Mouse (Mus musculus): ENCODE results near the gene Tmem203. TPM values are rescaled to one million over a fixed set of nuclear protein-coding genes. Genes with fewer than 3 reads are reported as not detected.

The Tmem203 gene
- polyA plus RNA-seq (2015; fragmentation: Illumina TruSeq; extraction: RNeasy Lipid Tissue Mini Kit (QIAGEN cat#74804); ENCODE audit: insufficient read depth, low replicate concordance): 3.6 TPM

GRCm38 (mm10) chr2:25255284-25255779, at the start of gene Tmem203:
Gene Tmem203, plus strand, starts transcription at chr2:25255439.

GRCm38 (mm10) chr2:25211121-25211670, 44.0 kb upstream of the Tmem203 start, which contains the start of gene Nelfb:
Gene Nelfb, minus strand, starts transcription at chr2:25211489.

GRCm38 (mm10) chr2:25214444-25214843, 40.8 kb upstream of the Tmem203 start, which contains the start of gene Stpg3:
Gene Stpg3, minus strand, starts transcription at chr2:25214637.

GRCm38 (mm10) chr2:25218445-25218844, 36.8 kb upstream of the Tmem203 start, which contains the start of gene Fam166a:
Gene Fam166a, plus strand, starts transcription at chr2:25218745.

GRCm38 (mm10) chr2:25224492-25224765, 30.8 kb upstream of the Tmem203 start, which contains the start of gene Tubb4b:
Gene Tubb4b, minus strand, starts transcription at chr2:25224702.

GRCm38 (mm10) chr2:25234050-25234449, 21.2 kb upstream of the Tmem203 start, which contains the start of gene Slc34a3:
Gene Slc34a3, minus strand, starts transcription at chr2:25234364.

GRCm38 (mm10) chr2:25236614-25237013, 18.6 kb upstream of the Tmem203 start, which contains the start of gene Rnf224:
Gene Rnf224, minus strand, starts transcription at chr2:25236787.

GRCm38 (mm10) chr2:25242101-25242506, 13.1 kb upstream of the Tmem203 start, which contains the start of the genes Rnf208 and Cysrt1:
Gene Rnf208, plus strand, starts transcription at chr2:25242255.
Gene Cysrt1, minus strand, starts transcription at chr2:25242452.

GRCm38 (mm10) chr2:25246183-25247072, 8.8 kb upstream of the Tmem203 start, which contains the start of gene AL732309.1:
Gene AL732309.1, minus strand, starts transcription at chr2:25246863.

GRCm38 (mm10) chr2:25262291-25262767, 7.1 kb downstream of the Tmem203 start, which contains the start of gene Tprn:
Gene Tprn, plus strand, starts transcription at chr2:25262618.

GRCm38 (mm10) chr2:25271827-25272511, 16.7 kb downstream of the Tmem203 start, which contains the start of the genes Ssna1 and Anapc2:
Gene Ssna1, minus strand, starts transcription at chr2:25272438.
Gene Anapc2, plus strand, starts transcription at chr2:25272478.

GRCm38 (mm10) chr2:25287927-25288649, 32.8 kb downstream of the Tmem203 start, which contains the start of gene Tmem210:
Gene Tmem210, plus strand, starts transcription at chr2:25288145.

GRCm38 (mm10) chr2:25289651-25290050, 34.4 kb downstream of the Tmem203 start, which contains the start of gene Lrrc26:
Gene Lrrc26, plus strand, starts transcription at chr2:25289915.

Other genes with a start within 250 kb of the Tmem203 start
- 15.8 TPM for gene Nsmf, start 201.1 kb upstream of the Tmem203 start, polyA plus RNA-seq (2015; fragmentation: Illumina TruSeq; extraction: RNeasy Lipid Tissue Mini Kit (QIAGEN cat#74804); ENCODE audit: insufficient read depth, low replicate concordance)
- not detected for gene Entpd8, start 175.1 kb upstream of the Tmem203 start, polyA plus RNA-seq (2015; fragmentation: Illumina TruSeq; extraction: RNeasy Lipid Tissue Mini Kit (QIAGEN cat#74804); ENCODE audit: insufficient read depth, low replicate concordance)
- not detected for gene Noxa1, start 160.3 kb upstream of the Tmem203 start, polyA plus RNA-seq (2015; fragmentation: Illumina TruSeq; extraction: RNeasy Lipid Tissue Mini Kit (QIAGEN cat#74804); ENCODE audit: insufficient read depth, low replicate concordance)
- gene Nrarp, start 74.7 kb upstream of the Tmem203 start, polyA plus RNA-seq (2015; fragmentation: Illumina TruSeq; extraction: RNeasy Lipid Tissue Mini Kit (QIAGEN cat#74804); ENCODE audit: insufficient read depth, low replicate concordance): 4.6 TPM
- gene Tor4a, start 58.6 kb upstream of the Tmem203 start, polyA plus RNA-seq (2015; fragmentation: Illumina TruSeq; extraction: RNeasy Lipid Tissue Mini Kit (QIAGEN cat#74804); ENCODE audit: insufficient read depth, low replicate concordance): 31.7 TPM
- 52.5 TPM for gene Nelfb, start 44.0 kb upstream of the Tmem203 start, polyA plus RNA-seq (2015; fragmentation: Illumina TruSeq; extraction: RNeasy Lipid Tissue Mini Kit (QIAGEN cat#74804); ENCODE audit: insufficient read depth, low replicate concordance)
- not detected for gene Stpg3, start 40.8 kb upstream of the Tmem203 start, polyA plus RNA-seq (2015; fragmentation: Illumina TruSeq; extraction: RNeasy Lipid Tissue Mini Kit (QIAGEN cat#74804); ENCODE audit: insufficient read depth, low replicate concordance)
- not detected for gene Fam166a, start 36.7 kb upstream of the Tmem203 start, polyA plus RNA-seq (2015; fragmentation: Illumina TruSeq; extraction: RNeasy Lipid Tissue Mini Kit (QIAGEN cat#74804); ENCODE audit: insufficient read depth, low replicate concordance)
- 108 TPM for gene Tubb4b, start 30.7 kb upstream of the Tmem203 start, polyA plus RNA-seq (2015; fragmentation: Illumina TruSeq; extraction: RNeasy Lipid Tissue Mini Kit (QIAGEN cat#74804); ENCODE audit: insufficient read depth, low replicate concordance)
- gene Slc34a3, start 21.1 kb upstream of the Tmem203 start, polyA plus RNA-seq (2015; fragmentation: Illumina TruSeq; extraction: RNeasy Lipid Tissue Mini Kit (QIAGEN cat#74804); ENCODE audit: insufficient read depth, low replicate concordance): not detected
- not detected for gene Rnf224, start 18.7 kb upstream of the Tmem203 start, polyA plus RNA-seq (2015; fragmentation: Illumina TruSeq; extraction: RNeasy Lipid Tissue Mini Kit (QIAGEN cat#74804); ENCODE audit: insufficient read depth, low replicate concordance)
- 0.18 TPM for gene Rnf208, start 13.2 kb upstream of the Tmem203 start, polyA plus RNA-seq (2015; fragmentation: Illumina TruSeq; extraction: RNeasy Lipid Tissue Mini Kit (QIAGEN cat#74804); ENCODE audit: insufficient read depth, low replicate concordance)
- gene Cysrt1, start 13.0 kb upstream of the Tmem203 start, polyA plus RNA-seq (2015; fragmentation: Illumina TruSeq; extraction: RNeasy Lipid Tissue Mini Kit (QIAGEN cat#74804); ENCODE audit: insufficient read depth, low replicate concordance): not detected
- 8.7 TPM for gene AL732309.1, start 8.6 kb upstream of the Tmem203 start, polyA plus RNA-seq (2015; fragmentation: Illumina TruSeq; extraction: RNeasy Lipid Tissue Mini Kit (QIAGEN cat#74804); ENCODE audit: insufficient read depth, low replicate concordance)
- 5.7 TPM for gene Tprn, start 7.2 kb downstream of the Tmem203 start, polyA plus RNA-seq (2015; fragmentation: Illumina TruSeq; extraction: RNeasy Lipid Tissue Mini Kit (QIAGEN cat#74804); ENCODE audit: insufficient read depth, low replicate concordance)
- 30.6 TPM for gene Ssna1, start 17.0 kb downstream of the Tmem203 start, polyA plus RNA-seq (2015; fragmentation: Illumina TruSeq; extraction: RNeasy Lipid Tissue Mini Kit (QIAGEN cat#74804); ENCODE audit: insufficient read depth, low replicate concordance)
- 58.0 TPM for gene Anapc2, start 17.0 kb downstream of the Tmem203 start, polyA plus RNA-seq (2015; fragmentation: Illumina TruSeq; extraction: RNeasy Lipid Tissue Mini Kit (QIAGEN cat#74804); ENCODE audit: insufficient read depth, low replicate concordance)
- not detected for gene Tmem210, start 32.7 kb downstream of the Tmem203 start, polyA plus RNA-seq (2015; fragmentation: Illumina TruSeq; extraction: RNeasy Lipid Tissue Mini Kit (QIAGEN cat#74804); ENCODE audit: insufficient read depth, low replicate concordance)
- not detected for gene Lrrc26, start 34.5 kb downstream of the Tmem203 start, polyA plus RNA-seq (2015; fragmentation: Illumina TruSeq; extraction: RNeasy Lipid Tissue Mini Kit (QIAGEN cat#74804); ENCODE audit: insufficient read depth, low replicate concordance)
- not detected for gene Grin1, start 63.7 kb downstream of the Tmem203 start, polyA plus RNA-seq (2015; fragmentation: Illumina TruSeq; extraction: RNeasy Lipid Tissue Mini Kit (QIAGEN cat#74804); ENCODE audit: insufficient read depth, low replicate concordance)
- gene Man1b1, start 76.9 kb downstream of the Tmem203 start, polyA plus RNA-seq (2015; fragmentation: Illumina TruSeq; extraction: RNeasy Lipid Tissue Mini Kit (QIAGEN cat#74804); ENCODE audit: insufficient read depth, low replicate concordance): 62.7 TPM
- gene Dpp7, start 100.9 kb downstream of the Tmem203 start, polyA plus RNA-seq (2015; fragmentation: Illumina TruSeq; extraction: RNeasy Lipid Tissue Mini Kit (QIAGEN cat#74804); ENCODE audit: insufficient read depth, low replicate concordance): 30.6 TPM
- 14.4 TPM for gene Uap1l1, start 110.2 kb downstream of the Tmem203 start, polyA plus RNA-seq (2015; fragmentation: Illumina TruSeq; extraction: RNeasy Lipid Tissue Mini Kit (QIAGEN cat#74804); ENCODE audit: insufficient read depth, low replicate concordance)
- 0.75 TPM for gene Sapcd2, start 116.9 kb downstream of the Tmem203 start, polyA plus RNA-seq (2015; fragmentation: Illumina TruSeq; extraction: RNeasy Lipid Tissue Mini Kit (QIAGEN cat#74804); ENCODE audit: insufficient read depth, low replicate concordance)
- gene Entpd2, start 140.4 kb downstream of the Tmem203 start, polyA plus RNA-seq (2015; fragmentation: Illumina TruSeq; extraction: RNeasy Lipid Tissue Mini Kit (QIAGEN cat#74804); ENCODE audit: insufficient read depth, low replicate concordance): 1.2 TPM
- 12.1 TPM for gene Npdc1, start 143.9 kb downstream of the Tmem203 start, polyA plus RNA-seq (2015; fragmentation: Illumina TruSeq; extraction: RNeasy Lipid Tissue Mini Kit (QIAGEN cat#74804); ENCODE audit: insufficient read depth, low replicate concordance)
- 1.4 TPM for gene Fut7, start 167.8 kb downstream of the Tmem203 start, polyA plus RNA-seq (2015; fragmentation: Illumina TruSeq; extraction: RNeasy Lipid Tissue Mini Kit (QIAGEN cat#74804); ENCODE audit: insufficient read depth, low replicate concordance)
- 17.7 TPM for gene Abca2, start 173.3 kb downstream of the Tmem203 start, polyA plus RNA-seq (2015; fragmentation: Illumina TruSeq; extraction: RNeasy Lipid Tissue Mini Kit (QIAGEN cat#74804); ENCODE audit: insufficient read depth, low replicate concordance)
- gene Clic3, start 201.4 kb downstream of the Tmem203 start, polyA plus RNA-seq (2015; fragmentation: Illumina TruSeq; extraction: RNeasy Lipid Tissue Mini Kit (QIAGEN cat#74804); ENCODE audit: insufficient read depth, low replicate concordance): not detected
- gene Paxx, start 205.7 kb downstream of the Tmem203 start, polyA plus RNA-seq (2015; fragmentation: Illumina TruSeq; extraction: RNeasy Lipid Tissue Mini Kit (QIAGEN cat#74804); ENCODE audit: insufficient read depth, low replicate concordance): 33.9 TPM
- gene Ptgds, start 214.6 kb downstream of the Tmem203 start, polyA plus RNA-seq (2015; fragmentation: Illumina TruSeq; extraction: RNeasy Lipid Tissue Mini Kit (QIAGEN cat#74804); ENCODE audit: insufficient read depth, low replicate concordance): not detected
- gene Lcn12, start 238.5 kb downstream of the Tmem203 start, polyA plus RNA-seq (2015; fragmentation: Illumina TruSeq; extraction: RNeasy Lipid Tissue Mini Kit (QIAGEN cat#74804); ENCODE audit: insufficient read depth, low replicate concordance): not detected
- 33.4 TPM for gene Fbxw5, start 245.3 kb downstream of the Tmem203 start, polyA plus RNA-seq (2015; fragmentation: Illumina TruSeq; extraction: RNeasy Lipid Tissue Mini Kit (QIAGEN cat#74804); ENCODE audit: insufficient read depth, low replicate concordance)
- gene C8g, start 246.3 kb downstream of the Tmem203 start, polyA plus RNA-seq (2015; fragmentation: Illumina TruSeq; extraction: RNeasy Lipid Tissue Mini Kit (QIAGEN cat#74804); ENCODE audit: insufficient read depth, low replicate concordance): 0.72 TPM